Mouse (Mus musculus) myocyte (in vitro differentiated cells): ENCODE results near the gene Elmod1. TPM values are rescaled to one million over a fixed set of nuclear protein-coding genes. Genes with fewer than 3 reads are reported as not detected.

Experiments
- H3K27me3 ChIP-seq: one replicate; pipeline ENCODE4 v1.6.1; 2011; ENCODE audit not compliant: control insufficient read depth, insufficient read depth, insufficient read length
- H3K36me3 ChIP-seq: one replicate; pipeline ENCODE4 v1.6.1; 2011; ENCODE audit not compliant: control insufficient read depth, insufficient read depth
- H3K4me2 ChIP-seq: one replicate; pipeline ENCODE4 v1.6.1; 2011; ENCODE audit warnings: low read depth, control low read depth
- H3K4me3 ChIP-seq: one replicate; pipeline ENCODE4 v1.5.1; 2011; ENCODE audit warnings: mild to moderate bottlenecking, control low read depth, moderate library complexity
- H3K79me2 ChIP-seq: one replicate; pipeline ENCODE4 v1.6.1; 2011; ENCODE audit not compliant: control insufficient read depth, insufficient read depth
- H3ac ChIP-seq: one replicate; pipeline ENCODE4 v1.6.1; 2011; ENCODE audit not compliant: control insufficient read depth, insufficient read length
- CEBPB ChIP-seq: IDR thresholded peaks from 2 replicates; pipeline ENCODE4 v1.6.1; 2011; ENCODE audit warnings: mild to moderate bottlenecking, moderate library complexity; ENCODE audit not compliant: poor library complexity, insufficient read depth, severe bottlenecking
- E2F4 ChIP-seq: IDR thresholded peaks from one replicate; pipeline ENCODE4 v1.6.1; 2011; ENCODE audit warnings: mild to moderate bottlenecking, control low read depth, moderate library complexity; ENCODE audit not compliant: insufficient read depth
- MAX ChIP-seq: IDR thresholded peaks from one replicate; pipeline ENCODE4 v1.6.1; 2011; ENCODE audit warnings: low read depth, mild to moderate bottlenecking, control low read depth
- MYOD1 ChIP-seq, 3 experiments: IDR thresholded peaks; one replicate each; pipeline ENCODE4 v1.6.1; 2011; ENCODE audit warnings: control low read depth in 2 of 3, low read depth in 2 of 3, mild to moderate bottlenecking in 2 of 3, moderate library complexity in 1 of 3; ENCODE audit not compliant: insufficient read length in 2 of 3, control insufficient read depth in 1 of 3
- MYOG ChIP-seq, 3 experiments: IDR thresholded peaks; one replicate each; pipeline ENCODE4 v1.6.1; 2011; ENCODE audit warnings: control low read depth in 2 of 3, low read depth in 2 of 3, mild to moderate bottlenecking in 2 of 3; ENCODE audit not compliant: insufficient read length in 2 of 3, control insufficient read depth in 1 of 3, insufficient read depth in 1 of 3
- POLR2A ChIP-seq: IDR thresholded peaks from one replicate; pipeline ENCODE4 v1.6.1; 2011; ENCODE audit warnings: low read depth, mild to moderate bottlenecking, control low read depth, moderate library complexity; ENCODE audit not compliant: insufficient read length
- POLR2AphosphoS2 ChIP-seq: IDR thresholded peaks from one replicate; pipeline ENCODE4 v1.6.1; 2011; ENCODE audit warnings: low read depth, control low read depth; ENCODE audit not compliant: insufficient read length
- REST ChIP-seq: IDR thresholded peaks from one replicate; pipeline ENCODE4 v1.6.1; 2011; ENCODE audit warnings: mild to moderate bottlenecking, control low read depth, moderate library complexity; ENCODE audit not compliant: insufficient read depth, insufficient read length
- SRF ChIP-seq: IDR thresholded peaks from one replicate; pipeline ENCODE4 v1.6.1; 2011; ENCODE audit warnings: low read depth; ENCODE audit not compliant: control insufficient read depth, insufficient read length
- TCF12 ChIP-seq: IDR thresholded peaks from one replicate; pipeline ENCODE4 v1.6.1; 2011; ENCODE audit warnings: mild to moderate bottlenecking, control low read depth; ENCODE audit not compliant: poor library complexity, insufficient read depth, severe bottlenecking
- TCF3 ChIP-seq: IDR thresholded peaks from one replicate; pipeline ENCODE4 v1.6.1; 2011; ENCODE audit warnings: low read depth, control low read depth; ENCODE audit not compliant: insufficient read length
- USF1 ChIP-seq: IDR thresholded peaks from one replicate; pipeline ENCODE4 v1.6.1; 2011; ENCODE audit warnings: low read depth, mild to moderate bottlenecking, control low read depth, moderate library complexity
- polyA plus RNA-seq: library from polyadenylated mRNA; unstranded; fragments of >200 nt; fragmentation: generic; extraction: Trizol; gene quantifications from one replicate; pipeline ENCODE4 v1.2.1, GENCODE M21; 2012; ENCODE audit warnings: missing spikeins

The Elmod1 gene
- polyA plus RNA-seq, 1 experiment: not detected

- no peaks in the 10 kb centered on the region for H3K27me3 ChIP-seq
- no peaks in the 10 kb centered on the region for H3K36me3 ChIP-seq
- no peak overlapping the region for H3K4me2 ChIP-seq
- no peak for TF ChIP-seq POLR2A
- TF ChIP-seq MYOD1 (IDR thresholded peaks at IDR 0.05; ENCODE audit: control insufficient read depth in 1 of 3, insufficient read length in 2 of 3, low read depth in 2 of 3): no peak
- TF ChIP-seq TCF3: no peak
- TF ChIP-seq USF1: no peak
- no peak for TF ChIP-seq CEBPB
- no peak for TF ChIP-seq MYOG (IDR thresholded peaks at IDR 0.05; ENCODE audit: control insufficient read depth in 1 of 3, insufficient read depth in 1 of 3, insufficient read length in 2 of 3, low read depth in 2 of 3)
- no peak for TF ChIP-seq E2F4
- no peak for TF ChIP-seq SRF
- no peak for TF ChIP-seq POLR2AphosphoS2
- TF ChIP-seq REST: no peak
- no peak for TF ChIP-seq MAX
- TF ChIP-seq TCF12: no peak
- H3K4me3 ChIP-seq: no peak overlapping the region
- no peak overlapping the region for H3ac ChIP-seq
- H3K79me2 ChIP-seq: no peaks in the 10 kb centered on the region
These were observed 36.5 kb downstream of the Elmod1 start for GRCm38 (mm10) chr9:53938555-53938954.

GRCm38 (mm10) chr9:53934179-53934578 is 40.9 kb downstream of the Elmod1 start:
- Histone ChIP-seq H3ac (no peak overlapping the region), H3K4me2 (no peak overlapping the region), H3K4me3 (no peak overlapping the region), H3K36me3 (no peaks in the 10 kb centered on the region), H3K27me3 (no peaks in the 10 kb centered on the region), H3K79me2 (no peaks in the 10 kb centered on the region)
- no peak for TF ChIP-seq SRF
- TF ChIP-seq POLR2A: no peak
- no peak for TF ChIP-seq MYOD1 (IDR thresholded peaks at IDR 0.05; ENCODE audit: control insufficient read depth in 1 of 3, insufficient read length in 2 of 3, low read depth in 2 of 3)
- no peak for TF ChIP-seq MYOG (IDR thresholded peaks at IDR 0.05; ENCODE audit: control insufficient read depth in 1 of 3, insufficient read depth in 1 of 3, insufficient read length in 2 of 3, low read depth in 2 of 3)
- no peak for TF ChIP-seq POLR2AphosphoS2
- no peak for TF ChIP-seq REST
- TF ChIP-seq CEBPB: no peak
- TF ChIP-seq TCF12: no peak
- no peak for TF ChIP-seq USF1
- TF ChIP-seq E2F4: no peak
- TF ChIP-seq MAX: no peak
- no peak for TF ChIP-seq TCF3

GRCm38 (mm10) chr9:53933375-53933774 is 41.7 kb downstream of the Elmod1 start:
- Histone ChIP-seq H3K27me3 (no peaks in the 10 kb centered on the region), H3K79me2 (no peaks in the 10 kb centered on the region), H3K4me3 (no peak overlapping the region), H3K36me3 (no peaks in the 10 kb centered on the region), H3K4me2 (no peak overlapping the region), H3ac (no peak overlapping the region)
- TF ChIP-seq MAX: no peak
- TF ChIP-seq CEBPB: no peak
- TF ChIP-seq MYOG (IDR thresholded peaks at IDR 0.05; ENCODE audit: control insufficient read depth in 1 of 3, insufficient read depth in 1 of 3, insufficient read length in 2 of 3, low read depth in 2 of 3): no peak
- no peak for TF ChIP-seq SRF
- no peak for TF ChIP-seq POLR2A
- no peak for TF ChIP-seq TCF3
- no peak for TF ChIP-seq REST
- TF ChIP-seq TCF12: no peak
- no peak for TF ChIP-seq MYOD1 (IDR thresholded peaks at IDR 0.05; ENCODE audit: control insufficient read depth in 1 of 3, insufficient read length in 2 of 3, low read depth in 2 of 3)
- no peak for TF ChIP-seq POLR2AphosphoS2
- no peak for TF ChIP-seq E2F4
- TF ChIP-seq USF1: no peak

GRCm38 (mm10) chr9:53930906-53931305 is 44.2 kb downstream of the Elmod1 start:
- Histone ChIP-seq H3K4me2 (no peak overlapping the region), H3K4me3 (no peak overlapping the region), H3K36me3 (no peaks in the 10 kb centered on the region), H3K79me2 (no peaks in the 10 kb centered on the region), H3ac (no peak overlapping the region), H3K27me3 (no peaks in the 10 kb centered on the region)
- TF ChIP-seq POLR2AphosphoS2: no peak
- TF ChIP-seq TCF12: no peak
- TF ChIP-seq SRF: no peak
- TF ChIP-seq USF1: no peak
- no peak for TF ChIP-seq E2F4
- no peak for TF ChIP-seq MAX
- no peak for TF ChIP-seq REST
- TF ChIP-seq MYOG (IDR thresholded peaks at IDR 0.05; ENCODE audit: control insufficient read depth in 1 of 3, insufficient read depth in 1 of 3, insufficient read length in 2 of 3, low read depth in 2 of 3): no peak
- TF ChIP-seq POLR2A: no peak
- TF ChIP-seq CEBPB: no peak
- no peak for TF ChIP-seq TCF3

GRCm38 (mm10) chr9:53921061-53921460 is 54.0 kb downstream of the Elmod1 start:
- no peaks in the 10 kb centered on the region for H3K79me2 ChIP-seq
- H3K27me3 ChIP-seq: no peaks in the 10 kb centered on the region
- H3K36me3 ChIP-seq: no peaks in the 10 kb centered on the region
- no peak overlapping the region for H3K4me3 ChIP-seq
- no peak overlapping the region for H3K4me2 ChIP-seq
- TF ChIP-seq POLR2A (no peak), MAX (no peak), SRF (no peak), CEBPB (no peak), TCF12 (no peak), E2F4 (no peak), REST (no peak), USF1 (no peak), TCF3 (no peak), POLR2AphosphoS2 (no peak), MYOD1 (IDR thresholded peaks at IDR 0.05; ENCODE audit: control insufficient read depth in 1 of 3, insufficient read length in 2 of 3, low read depth in 2 of 3) (no peak), MYOG (IDR thresholded peaks at IDR 0.05; ENCODE audit: control insufficient read depth in 1 of 3, insufficient read depth in 1 of 3, insufficient read length in 2 of 3, low read depth in 2 of 3) (no peak)
- H3ac ChIP-seq: no peak overlapping the region
